Mouse (Mus musculus) heart, embryonic 13.5 days (tissue): ENCODE results near the gene Alpl. TPM values are rescaled to one million over a fixed set of nuclear protein-coding genes. Genes with fewer than 3 reads are reported as not detected.

Experiments used
- ATAC-seq: fragments of 200-750 bp; cut with Nextera tagmentation; 2 replicates; pipeline ENCODE4 v1.8.0; 2017; ENCODE audit warnings: moderate TSS enrichment; ENCODE audit not compliant: insufficient number of reproducible peaks, low FRiP score, low TSS enrichment; ENCODE audit errors: extremely low read depth
- H3K27ac ChIP-seq: fragments of 300-500 bp; sonication (generic); replicated peaks from 2 replicates; pipeline ENCODE4 v1.5.1; 2015; ENCODE audit warnings: moderate library complexity, mild to moderate bottlenecking, inconsistent platforms
- H3K27me3 ChIP-seq: fragments of 300-500 bp; sonication (generic); replicated peaks from 2 replicates; pipeline ENCODE4 v1.6.1; 2015; ENCODE audit warnings: mild to moderate bottlenecking, inconsistent platforms
- H3K36me3 ChIP-seq: fragments of 300-500 bp; sonication (generic); 2 replicates; pipeline ENCODE4 v1.6.1; 2015; ENCODE audit warnings: mild to moderate bottlenecking, inconsistent platforms
- H3K4me1 ChIP-seq: fragments of 300-500 bp; sonication (generic); 2 replicates; pipeline ENCODE4 v1.6.1; 2015; ENCODE audit warnings: inconsistent platforms
- H3K4me2 ChIP-seq: fragments of 300-500 bp; sonication (generic); 2 replicates; pipeline ENCODE4 v1.6.1; 2015; ENCODE audit warnings: inconsistent platforms, mild to moderate bottlenecking, moderate library complexity
- H3K4me3 ChIP-seq: fragments of 300-500 bp; sonication (generic); 2 replicates; pipeline ENCODE4 v1.5.1; 2015; ENCODE audit warnings: moderate library complexity, mild to moderate bottlenecking, inconsistent platforms
- H3K9ac ChIP-seq: fragments of 300-500 bp; sonication (generic); 2 replicates; pipeline ENCODE4 v1.6.1; 2015; ENCODE audit warnings: inconsistent platforms, mild to moderate bottlenecking, moderate library complexity
- H3K9me3 ChIP-seq: fragments of 300-500 bp; sonication (generic); 2 replicates; pipeline ENCODE4 v1.6.1; 2016; ENCODE audit warnings: inconsistent platforms
- WGBS: fragments of 180-500 bp; shearing (Covaris S2); methylation state at CpG from one replicate; pipeline ENCODE4 v1.1.7; 2015; ENCODE audit warnings: mixed read lengths; 5-methylcytosine and 5-hydroxymethylcytosine counted together
- polyA plus RNA-seq: library from polyadenylated mRNA; unstranded; fragments of >200 nt; fragmentation: Nextera tagmentation; extraction: Ambion mirVana; gene quantifications from 2 replicates; pipeline ENCODE4 v1.2.1, GENCODE M21; 2015

Gene Alpl
- polyA plus RNA-seq, 1 experiment from 2014 or later = 3.3 TPM

DNA sequence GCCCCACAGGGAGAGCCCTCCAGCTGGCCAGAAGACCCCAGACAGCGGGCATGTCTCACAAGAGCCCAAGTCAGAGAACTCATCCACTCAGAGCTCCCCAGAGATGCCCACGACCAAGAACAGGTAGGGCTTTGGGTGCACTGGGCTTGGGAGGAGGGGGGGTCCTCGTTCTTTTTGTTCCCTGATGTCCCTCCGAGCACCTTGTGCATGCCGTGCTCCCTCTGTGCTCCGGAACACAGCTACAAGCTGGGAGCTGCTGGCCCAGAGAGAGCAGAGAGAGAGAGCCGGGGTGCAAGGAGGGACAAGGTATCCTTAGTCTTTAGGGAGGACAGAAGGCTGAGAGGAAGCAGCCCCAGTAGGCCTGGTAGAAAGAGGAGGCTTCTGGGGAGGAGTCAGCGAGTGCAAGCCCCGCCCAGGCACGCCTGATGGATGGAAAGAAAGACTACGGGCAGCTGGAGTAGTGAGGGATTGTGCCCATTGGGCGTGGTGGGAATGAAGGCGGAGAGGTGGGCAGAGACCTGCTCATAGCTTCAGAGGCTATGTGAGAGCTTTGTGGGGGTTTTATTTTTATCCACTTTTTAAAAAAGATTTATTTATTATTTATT lies 70.5 kb downstream of the Alpl start:
- no peaks in the 10 kb centered on the region for H3K9me3 ChIP-seq
- no peak overlapping the region for H3K9ac ChIP-seq
- peaks cover 95% of the 10 kb centered on the region for H3K27me3 ChIP-seq
- no peak for ATAC-seq
- no peaks in the 10 kb centered on the region for H3K36me3 ChIP-seq
- H3K27ac ChIP-seq = no peak overlapping the region
- H3K4me3 ChIP-seq = no peak overlapping the region
- no peak overlapping the region for H3K4me2 ChIP-seq
- 68% methylated on average over 13 of the region's 13 CpGs for WGBS
- H3K4me1 ChIP-seq = peaks cover 25% of the 10 kb centered on the region

GRCm38 (mm10) chr4:137724766-137725165 lies 71.4 kb downstream of the Alpl start:
- WGBS = 40% methylated on average over 8 of the region's 8 CpGs
- peaks cover 99% of the 10 kb centered on the region for H3K27me3 ChIP-seq
- no peak overlapping the region for H3K27ac ChIP-seq

GRCm38 (mm10) chr4:137724212-137724611 lies 72.0 kb downstream of the Alpl start:
- H3K27ac ChIP-seq = no peak overlapping the region
- ATAC-seq = no peak
- no peaks in the 10 kb centered on the region for H3K9me3 ChIP-seq
- peaks cover 32% of the 10 kb centered on the region for H3K4me1 ChIP-seq
- H3K4me3 ChIP-seq = peak overlapping the region; percentile 31
- peak overlapping the region; percentile 60 for H3K4me2 ChIP-seq
- peak overlapping the region; percentile 29 for H3K9ac ChIP-seq
- H3K36me3 ChIP-seq = no peaks in the 10 kb centered on the region
- WGBS = 39% methylated on average over 11 of the region's 11 CpGs
- H3K27me3 ChIP-seq = peaks cover 99% of the 10 kb centered on the region

More at GRCm38 (mm10) chr4:137724766-137725165, 71.4 kb downstream of the Alpl start:
- Histone ChIP-seq H3K9ac (0 out of 2 replicates have a peak overlapping the region, but pooled peaks have one; percentile 29), H3K36me3 (no peaks in the 10 kb centered on the region), H3K4me2 (peak overlapping the region; percentile 60), H3K9me3 (no peaks in the 10 kb centered on the region), H3K4me3 (peak overlapping the region; percentile 31), H3K4me1 (peaks cover 26% of the 10 kb centered on the region)
- ATAC-seq = no peak

DNA sequence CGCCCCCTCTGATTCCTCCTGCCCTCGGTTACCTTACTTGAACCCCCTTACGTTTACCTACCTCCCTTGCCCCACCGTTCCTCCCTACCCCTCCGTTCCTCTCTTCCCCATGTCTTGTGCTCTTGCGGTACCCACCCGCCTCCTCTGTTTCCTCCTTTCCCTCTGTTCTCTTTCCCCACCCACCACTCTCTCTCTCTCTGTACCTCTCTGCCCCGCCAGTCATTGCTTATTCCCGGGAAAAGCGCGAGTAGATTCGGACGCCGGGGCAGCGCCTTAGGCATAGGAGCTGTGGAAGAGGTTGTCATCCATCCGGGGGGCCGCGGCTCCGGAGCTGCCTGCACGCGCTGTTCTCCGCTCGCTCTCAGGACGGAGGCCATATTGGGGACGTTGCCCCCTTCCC lies 72.7 kb downstream of the Alpl start:
- Histone ChIP-seq H3K4me3 (peak overlapping the region; percentile 31), H3K4me2 (peak overlapping the region; percentile 60), H3K27me3 (peaks cover 99% of the 10 kb centered on the region), H3K9ac (peak overlapping the region; percentile 29; the same call in 1 of the 2 replicates), H3K27ac (no peak overlapping the region), H3K9me3 (no peaks in the 10 kb centered on the region), H3K36me3 (no peaks in the 10 kb centered on the region), H3K4me1 (peaks cover 32% of the 10 kb centered on the region)
- 32% methylated on average over 25 of the region's 25 CpGs for WGBS
- ATAC-seq = no peak

GRCm38 (mm10) chr4:137722692-137723427 lies 73.3 kb downstream of the Alpl start:
- Histone ChIP-seq H3K36me3 (no peaks in the 10 kb centered on the region), H3K27ac (no peak overlapping the region), H3K4me1 (peaks cover 26% of the 10 kb centered on the region), H3K27me3 (peaks cover 99% of the 10 kb centered on the region), H3K4me3 (peak overlapping the region; percentile 31; the same call in 1 of the 2 replicates), H3K9me3 (no peaks in the 10 kb centered on the region), H3K9ac (no peak overlapping the region), H3K4me2 (peak overlapping the region; percentile 60; the same call in 1 of the 2 replicates)
- no peak for ATAC-seq
- 22% methylated on average over 12 of the region's 12 CpGs for WGBS

DNA sequence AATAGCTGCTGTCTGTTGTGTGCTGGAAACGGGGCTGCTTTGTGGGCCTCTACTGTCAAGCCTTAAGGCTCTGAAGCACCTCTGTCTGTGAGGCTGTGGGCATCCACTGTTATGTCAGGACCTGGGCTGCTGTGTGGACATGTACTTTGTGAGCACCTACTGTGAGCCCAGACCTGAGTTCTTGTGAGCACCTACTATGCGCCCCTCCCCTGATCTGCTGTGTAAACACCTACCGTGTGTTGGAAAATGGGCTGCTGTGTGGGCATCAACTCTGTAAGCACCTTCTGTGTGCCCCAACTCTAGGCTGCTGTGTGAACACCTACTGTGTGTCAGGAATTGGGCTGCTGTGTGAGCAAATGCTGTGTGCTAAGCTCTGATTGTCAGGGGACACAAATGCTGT lies 74.0 kb downstream of the Alpl start:
- Histone ChIP-seq H3K4me1 (peaks cover 22% of the 10 kb centered on the region), H3K9me3 (no peaks in the 10 kb centered on the region), H3K9ac (no peak overlapping the region), H3K36me3 (no peaks in the 10 kb centered on the region), H3K27ac (no peak overlapping the region), H3K27me3 (peaks cover 98% of the 10 kb centered on the region), H3K4me2 (no peak overlapping the region), H3K4me3 (no peak overlapping the region)
- no peak for ATAC-seq
- WGBS = 77% methylated on average over 3 of the region's 3 CpGs

DNA sequence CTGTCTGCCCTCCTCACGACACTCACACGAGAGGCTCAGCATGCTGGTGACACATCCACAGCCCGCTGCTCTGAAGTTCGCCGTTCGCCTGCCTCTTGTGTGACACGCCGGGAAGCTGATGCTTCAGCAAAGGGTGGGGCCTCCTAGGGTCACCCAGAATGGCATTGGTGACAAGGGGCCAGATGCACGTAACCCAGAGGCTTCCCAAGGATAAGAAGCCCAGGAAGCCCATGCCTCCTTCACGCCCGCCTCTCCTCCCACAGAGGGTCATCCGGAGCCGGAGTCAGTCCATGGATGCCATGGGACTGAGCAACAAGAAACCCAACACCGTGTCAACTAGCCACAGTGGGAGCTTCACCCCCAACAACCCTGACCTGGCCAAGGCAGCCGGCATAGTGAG lies 74.6 kb downstream of the Alpl start:
- Histone ChIP-seq H3K4me3 (no peak overlapping the region), H3K27ac (no peak overlapping the region), H3K4me2 (no peak overlapping the region), H3K9ac (no peak overlapping the region), H3K36me3 (no peaks in the 10 kb centered on the region), H3K4me1 (peaks cover 22% of the 10 kb centered on the region), H3K27me3 (peaks cover 98% of the 10 kb centered on the region), H3K9me3 (no peaks in the 10 kb centered on the region)
- ATAC-seq = no peak
- 80% methylated on average over 15 of the region's 15 CpGs for WGBS

DNA sequence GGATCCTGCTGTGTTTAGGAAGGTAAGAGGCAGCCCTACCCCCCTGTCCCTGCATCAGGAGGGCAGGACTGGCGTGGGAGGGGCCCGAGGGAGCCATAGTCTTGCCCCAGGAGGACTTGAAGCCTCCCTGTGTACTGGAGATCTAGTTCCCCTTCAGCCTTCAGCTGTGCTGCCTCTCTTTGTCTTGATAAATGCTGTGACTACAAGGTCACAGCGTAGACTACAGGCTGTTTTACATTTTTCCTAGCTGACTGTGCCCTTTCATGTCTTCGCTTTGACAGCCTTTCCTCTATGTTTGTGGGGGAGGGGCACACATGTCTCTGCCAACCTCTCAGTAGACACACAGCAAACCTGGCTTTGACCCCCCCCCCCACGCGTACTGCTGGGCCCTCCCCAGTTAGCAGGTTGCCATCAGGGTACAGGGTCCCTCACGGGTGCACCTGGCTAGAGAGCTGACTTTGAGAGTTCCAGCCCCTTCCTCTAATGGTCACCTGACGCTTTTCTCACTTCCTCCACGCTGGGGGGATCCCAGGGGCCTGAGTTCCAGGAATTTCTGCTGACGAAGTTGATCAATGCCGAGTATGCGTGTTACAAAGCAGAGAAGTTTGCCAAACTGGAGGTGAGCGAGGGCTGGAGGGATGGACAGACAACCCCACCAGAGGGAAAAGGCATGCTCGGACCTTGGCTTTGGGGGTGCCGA lies 76.7 kb downstream of the Alpl start:
- H3K4me3 ChIP-seq = no peak overlapping the region
- WGBS = 25% methylated on average over 15 of the region's 15 CpGs
- H3K27ac ChIP-seq = no peak overlapping the region
- peaks cover 22% of the 10 kb centered on the region for H3K4me1 ChIP-seq
- no peaks in the 10 kb centered on the region for H3K36me3 ChIP-seq
- H3K27me3 ChIP-seq = peaks cover 91% of the 10 kb centered on the region
- peak overlapping the region; percentile 32; the same call in 1 of the 2 replicates for H3K4me2 ChIP-seq
- no peak for ATAC-seq
- H3K9me3 ChIP-seq = no peaks in the 10 kb centered on the region
- peak overlapping the region; percentile 38; the same call in 1 of the 2 replicates for H3K9ac ChIP-seq

DNA sequence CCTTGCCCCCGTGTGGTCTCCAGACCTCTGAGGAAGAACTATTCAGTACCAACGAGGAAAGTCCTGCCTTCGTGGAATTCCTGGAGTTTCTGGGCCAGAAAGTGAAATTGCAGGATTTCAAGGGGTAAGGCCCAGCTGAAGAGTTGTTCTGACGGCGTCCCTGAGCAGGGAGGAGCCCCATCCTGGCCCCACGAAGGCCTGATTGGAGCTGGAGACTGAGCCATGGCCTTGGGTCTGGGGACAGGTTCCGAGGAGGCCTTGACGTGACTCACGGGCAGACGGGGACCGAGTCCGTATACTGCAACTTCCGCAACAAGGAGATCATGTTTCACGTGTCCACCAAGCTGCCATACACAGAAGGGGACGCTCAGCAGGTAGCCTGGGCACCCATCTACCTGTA lies 78.5 kb downstream of the Alpl start:
- H3K4me2 ChIP-seq = no peak overlapping the region
- WGBS = 66% methylated on average over 15 of the region's 15 CpGs
- no peak overlapping the region for H3K9ac ChIP-seq
- peaks cover 13% of the 10 kb centered on the region for H3K4me1 ChIP-seq
- ATAC-seq = no peak
- H3K4me3 ChIP-seq = no peak overlapping the region
- H3K9me3 ChIP-seq = no peaks in the 10 kb centered on the region
- H3K36me3 ChIP-seq = no peaks in the 10 kb centered on the region
- H3K27ac ChIP-seq = no peak overlapping the region
- H3K27me3 ChIP-seq = peaks cover 90% of the 10 kb centered on the region

GRCm38 (mm10) chr4:137717005-137717404 lies 79.2 kb downstream of the Alpl start:
- WGBS = 51% methylated on average over 7 of the region's 7 CpGs
- ATAC-seq = no peak

DNA sequence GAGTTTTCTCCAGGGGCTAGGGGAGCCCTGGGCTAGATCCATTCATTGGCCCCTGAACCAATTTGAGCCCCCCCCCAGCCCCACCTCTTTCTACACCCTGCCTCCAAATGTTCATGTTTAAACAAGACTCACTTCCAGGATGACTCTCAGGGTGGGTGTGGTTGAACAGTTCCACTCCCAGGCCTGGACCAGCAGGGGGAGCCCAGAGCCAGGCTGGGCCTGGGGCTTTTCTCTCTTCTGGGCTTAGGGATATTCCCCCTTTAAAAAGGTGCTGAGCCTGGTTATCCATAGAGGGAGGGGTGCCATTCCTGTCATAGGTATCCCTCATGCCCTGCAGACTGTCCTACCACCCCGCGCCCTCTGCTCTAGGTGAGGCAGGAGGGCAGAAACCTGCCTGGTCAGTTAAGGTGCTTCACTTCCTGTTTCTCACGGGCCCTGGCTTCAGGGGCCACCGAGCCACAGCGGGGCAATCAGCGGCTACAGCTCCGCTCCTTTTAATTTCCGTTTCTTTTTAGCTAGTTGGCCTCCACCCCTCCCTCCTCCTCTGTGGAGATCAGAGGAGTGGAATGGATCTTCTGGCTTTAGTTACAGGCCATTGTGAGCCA lies 82.1 kb downstream of the Alpl start:
- Histone ChIP-seq H3K4me2 (no peak overlapping the region), H3K27ac (no peak overlapping the region), H3K36me3 (no peaks in the 10 kb centered on the region), H3K4me1 (peaks cover 5% of the 10 kb centered on the region), H3K9ac (no peak overlapping the region), H3K4me3 (no peak overlapping the region), H3K27me3 (peaks cover 90% of the 10 kb centered on the region), H3K9me3 (no peaks in the 10 kb centered on the region)
- 44% methylated on average over 8 of the region's 8 CpGs for WGBS
- ATAC-seq = no peak

More at GRCm38 (mm10) chr4:137717005-137717404, 79.2 kb downstream of the Alpl start:
- H3K9ac ChIP-seq = 0 out of 2 replicates have a peak overlapping the region, but pooled peaks have one; percentile 40
- H3K4me1 ChIP-seq = peaks cover 13% of the 10 kb centered on the region
- peaks cover 90% of the 10 kb centered on the region for H3K27me3 ChIP-seq
- H3K27ac ChIP-seq = no peak overlapping the region
- no peaks in the 10 kb centered on the region for H3K36me3 ChIP-seq
- no peak overlapping the region for H3K4me2 ChIP-seq
- H3K9me3 ChIP-seq = no peaks in the 10 kb centered on the region
- H3K4me3 ChIP-seq = no peak overlapping the region
